Mouse (Mus musculus): ENCODE results near the gene Pigq.

Pigq gene

GRCm38 (mm10) chr17:25958771-25959494 lies 14.2 kb upstream of the Pigq start:
- DNase-seq (ENCODE audit: low read depth in 2 of 2, low spot score in 2 of 2) = no peak

DNA sequence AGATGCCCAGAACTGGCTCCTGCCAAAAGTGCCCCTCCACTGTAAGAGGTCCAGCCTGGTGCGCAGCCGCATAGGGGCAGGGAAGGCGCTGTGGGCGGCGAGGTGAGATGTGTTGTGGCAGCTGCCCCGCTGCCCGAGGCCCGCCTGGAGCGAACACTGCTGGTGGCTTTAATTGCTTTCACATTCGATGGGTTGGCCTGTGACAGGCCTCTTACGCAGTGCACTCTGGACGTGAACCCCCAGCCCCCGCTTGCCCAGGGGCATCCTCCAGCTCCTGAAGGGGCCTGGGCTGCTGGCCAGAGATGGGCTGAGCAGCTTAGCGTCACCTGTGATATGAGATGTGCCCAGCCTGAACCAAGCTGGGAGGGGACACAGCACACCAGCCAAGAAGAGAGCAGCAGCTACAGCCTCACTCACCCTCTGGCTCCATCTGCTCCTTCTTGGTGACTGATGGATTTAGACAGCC lies 12.9 kb upstream of the Pigq start:
- DNase-seq (ENCODE audit: low read depth in 2 of 2, low spot score in 2 of 2) = no peak

DNA sequence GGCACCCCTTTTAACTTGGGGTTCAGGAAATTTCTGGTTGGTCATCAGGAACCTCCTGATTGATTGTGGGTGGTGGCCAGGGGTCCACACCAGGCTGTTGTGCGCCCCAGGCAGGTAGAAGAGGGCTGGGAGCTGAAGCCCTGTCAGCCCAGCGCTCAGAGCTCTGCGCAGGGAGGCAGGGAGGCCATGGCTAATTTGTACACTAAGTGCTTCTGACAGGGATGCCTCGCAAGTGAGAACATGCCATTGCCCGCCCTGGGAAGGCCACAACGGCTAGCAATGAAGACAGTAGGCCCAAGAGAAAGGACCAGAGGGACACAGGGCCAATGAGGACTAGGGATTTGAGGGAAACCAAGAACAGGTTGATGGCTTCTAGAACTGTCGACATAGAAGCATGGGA lies 11.9 kb upstream of the Pigq start:
- DNase-seq (ENCODE audit: low read depth in 2 of 2, low spot score in 2 of 2) = no peak

DNA sequence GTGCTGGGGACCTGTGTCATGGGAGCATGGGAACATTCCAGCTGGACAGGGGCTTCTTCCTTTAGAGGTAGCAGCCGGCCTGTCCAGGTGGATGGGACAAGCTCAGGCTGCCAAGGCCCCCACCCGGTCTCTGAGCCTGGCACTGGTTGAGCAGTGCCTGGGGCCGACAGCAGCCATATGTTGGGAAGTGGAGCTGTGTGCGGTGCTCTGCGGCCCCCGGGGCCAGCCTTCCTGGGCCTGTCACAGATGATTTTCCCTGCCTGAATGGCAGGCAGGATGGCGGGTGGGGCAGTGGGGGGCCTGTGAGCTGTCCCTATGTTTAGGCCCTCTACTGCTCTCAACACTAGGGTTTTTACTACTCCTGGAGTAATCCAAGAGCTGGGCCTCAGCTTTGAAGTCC lies 11.5 kb upstream of the Pigq start:
- no peak for DNase-seq (ENCODE audit: low read depth in 2 of 2, low spot score in 2 of 2)

GRCm38 (mm10) chr17:25955736-25956135 lies 11.0 kb upstream of the Pigq start:
- DNase-seq (ENCODE audit: low read depth in 2 of 2, low spot score in 2 of 2) = no peak

DNA sequence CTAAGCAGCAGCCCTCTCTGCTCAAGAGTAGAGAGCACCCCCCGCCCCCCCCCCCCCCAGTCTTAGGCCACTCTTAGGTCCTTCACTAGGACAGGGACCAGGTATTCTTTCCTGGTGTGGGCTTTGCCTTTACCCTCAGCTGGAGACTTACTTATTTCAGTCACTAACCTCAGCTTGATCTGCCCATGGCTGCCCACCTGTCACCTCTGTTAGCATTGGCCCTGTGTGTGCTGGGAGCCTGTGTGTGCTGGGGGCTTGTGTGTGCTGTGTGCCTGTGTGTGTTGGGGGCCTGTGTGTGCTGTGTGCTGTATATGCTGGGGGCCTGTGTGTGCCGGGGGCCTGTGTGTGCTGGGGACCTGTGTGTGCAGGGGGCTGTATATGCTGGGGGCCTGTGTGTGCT lies 9.9 kb upstream of the Pigq start:
- no peak for DNase-seq (ENCODE audit: low read depth in 2 of 2, low spot score in 2 of 2)

- DNase-seq (ENCODE audit: low read depth in 2 of 2, low spot score in 2 of 2) = no peak
These were observed 8.4 kb upstream of the Pigq start for GRCm38 (mm10) chr17:25953161-25953560.

GRCm38 (mm10) chr17:25951803-25952623 lies 7.3 kb upstream of the Pigq start, which contains the start of gene A930017K11Rik:
A930017K11Rik (minus strand) TSS chr17:25952565.
- DNase-seq (ENCODE audit: low read depth in 2 of 2, low spot score in 2 of 2) = no peak

- no peak for DNase-seq (ENCODE audit: low read depth in 2 of 2, low spot score in 2 of 2)
These were observed 6.6 kb upstream of the Pigq start for GRCm38 (mm10) chr17:25951225-25951802.

DNA sequence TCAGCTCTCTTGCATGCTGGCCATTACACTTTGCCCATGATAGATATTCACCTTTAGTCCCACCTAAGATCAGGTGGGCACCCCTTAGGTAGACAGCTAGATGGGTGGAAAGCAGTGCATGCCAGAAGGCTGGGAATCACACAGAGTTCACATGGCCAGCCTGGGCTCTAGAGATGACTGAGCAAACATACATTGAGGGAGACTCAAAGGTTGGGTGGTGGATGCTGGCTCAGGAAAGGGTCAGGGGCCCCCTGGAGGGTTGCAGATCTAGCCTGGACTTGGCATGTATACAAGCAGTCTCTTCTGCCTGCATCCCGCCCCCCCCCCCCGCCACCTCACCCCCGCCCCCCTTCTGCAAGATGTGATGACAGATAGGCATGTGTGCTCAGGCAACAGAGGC lies 6.0 kb upstream of the Pigq start:
- DNase-seq (ENCODE audit: low read depth in 2 of 2, low spot score in 2 of 2) = no peak

- no peak for DNase-seq (ENCODE audit: low read depth in 2 of 2, low spot score in 2 of 2)
These were observed 5.2 kb upstream of the Pigq start for GRCm38 (mm10) chr17:25949981-25950380.

- no peak for DNase-seq (ENCODE audit: low read depth in 2 of 2, low spot score in 2 of 2)
These were observed 3.3 kb upstream of the Pigq start for GRCm38 (mm10) chr17:25948051-25948450.

DNA sequence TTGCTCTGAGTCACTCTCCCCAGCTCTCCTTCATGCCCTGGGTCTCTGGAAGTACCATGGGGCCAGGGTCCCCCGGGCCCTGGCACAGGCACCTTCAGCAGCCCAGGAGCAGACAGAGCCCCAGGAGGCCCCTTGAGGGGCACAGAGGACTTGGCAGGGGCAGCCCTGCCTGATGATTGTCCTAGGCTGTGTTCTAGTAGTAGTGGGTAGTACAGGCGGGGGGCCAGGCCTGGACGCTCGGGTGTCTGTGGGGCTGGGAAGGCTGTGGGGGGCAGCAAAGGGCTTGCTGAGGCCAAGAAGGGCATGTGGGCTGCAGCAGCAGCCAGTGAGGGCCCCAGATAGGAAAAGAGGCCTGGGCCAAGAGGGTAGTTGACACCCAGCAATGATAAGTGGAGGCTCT lies 2.8 kb upstream of the Pigq start:
- DNase-seq (ENCODE audit: low read depth in 2 of 2, low spot score in 2 of 2) = no peak

GRCm38 (mm10) chr17:25946891-25947290 lies 2.2 kb upstream of the Pigq start:
- no peak for DNase-seq (ENCODE audit: low read depth in 2 of 2, low spot score in 2 of 2)

DNA sequence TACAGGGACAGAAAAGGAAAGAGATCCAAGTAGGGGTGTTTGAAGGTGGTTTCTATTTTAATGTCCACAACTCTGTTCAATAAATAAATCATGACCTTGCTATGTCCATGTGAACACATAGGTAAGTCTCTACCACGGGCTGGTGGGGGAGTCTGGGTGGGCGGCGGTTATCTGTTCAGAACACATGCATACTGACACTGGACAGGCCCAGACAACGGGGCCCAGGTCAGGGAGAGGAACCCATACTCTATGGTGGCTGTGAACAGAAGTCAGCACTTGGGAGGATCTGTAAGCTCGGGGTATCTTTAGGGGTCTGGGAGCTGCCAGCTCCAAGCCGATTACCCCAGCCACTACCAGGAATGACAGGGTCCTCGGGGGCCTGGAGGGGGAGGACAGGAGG lies 1.6 kb upstream of the Pigq start:
- DNase-seq (ENCODE audit: low read depth in 2 of 2, low spot score in 2 of 2) = no peak

GRCm38 (mm10) chr17:25945517-25946155 lies 900 bp upstream of the Pigq start:
- DNase-seq (ENCODE audit: low read depth in 2 of 2, low spot score in 2 of 2) = no peak

DNA sequence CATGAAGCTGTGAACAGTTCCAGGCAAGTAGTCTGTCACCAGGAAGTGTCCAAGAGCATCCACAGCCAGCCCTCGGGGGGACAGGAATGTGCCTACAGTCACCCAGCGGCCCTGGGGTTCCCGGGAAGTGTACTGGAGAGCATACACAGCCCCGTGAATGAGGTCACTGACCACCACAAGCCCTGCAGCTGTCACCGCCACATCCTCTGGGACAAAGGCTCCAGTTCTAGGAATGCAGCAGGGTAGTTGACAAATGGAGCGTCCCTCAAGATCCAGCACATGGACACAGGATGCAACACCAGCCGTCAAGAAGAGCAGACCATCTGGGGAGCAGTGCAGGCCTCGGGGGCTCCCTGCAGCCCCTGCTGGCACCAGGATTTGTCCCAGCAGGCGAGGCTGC lies 967 bp downstream of the Pigq start:
- no peak for DNase-seq (ENCODE audit: low read depth in 2 of 2, low spot score in 2 of 2)

GRCm38 (mm10) chr17:25943221-25943620 lies 1.5 kb downstream of the Pigq start:
- no peak for DNase-seq (ENCODE audit: low read depth in 2 of 2, low spot score in 2 of 2)

- no peak for DNase-seq (ENCODE audit: low read depth in 2 of 2, low spot score in 2 of 2)
These were observed 2.1 kb downstream of the Pigq start for GRCm38 (mm10) chr17:25942597-25943151.

DNA sequence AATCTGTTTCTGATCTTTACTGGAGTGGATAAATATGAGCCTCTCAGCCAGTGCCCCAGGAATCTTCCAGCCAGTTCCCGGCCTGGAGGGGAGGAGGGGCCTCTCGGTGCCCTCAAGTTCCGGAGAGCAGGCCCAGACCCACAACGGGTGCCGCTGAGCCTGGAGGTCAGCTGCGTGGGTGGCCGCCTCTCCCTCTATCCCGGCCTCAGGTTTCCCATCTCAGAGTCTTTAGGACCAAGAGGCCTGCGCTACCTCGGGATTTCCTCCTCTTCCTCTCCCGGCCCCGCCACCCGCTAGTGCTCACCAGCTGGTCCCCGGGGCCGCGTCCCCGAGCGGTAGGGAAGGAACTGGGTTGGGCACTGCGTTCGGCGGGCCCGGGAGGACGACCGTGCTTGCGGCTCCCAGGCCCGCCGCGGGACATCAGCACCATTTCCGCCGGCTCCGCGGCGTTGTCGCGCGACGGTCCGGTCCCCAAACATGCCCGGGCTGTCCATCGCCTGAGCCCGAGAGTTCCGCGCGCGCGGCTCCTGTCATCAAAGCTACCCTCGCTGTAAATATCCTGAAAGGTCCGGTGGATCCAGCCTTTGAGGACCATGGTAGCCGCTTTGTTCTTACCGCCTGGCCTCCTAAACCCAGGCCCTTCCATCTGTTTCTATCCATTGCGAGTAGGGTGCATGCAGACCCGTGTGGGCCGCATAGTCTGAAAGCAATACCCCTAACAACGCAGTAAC lies 3.1 kb downstream of the Pigq start:
- DNase-seq (ENCODE audit: low read depth in 2 of 2, low spot score in 2 of 2) = peak; percentile 55 to 65

GRCm38 (mm10) chr17:25934526-25934925 lies 10.2 kb downstream of the Pigq start:
- DNase-seq (ENCODE audit: low read depth in 2 of 2, low spot score in 2 of 2) = no peak

Measured in CD8-positive naive resting alpha-beta T cell, adult 2 months (primary cell).